Mouse (Mus musculus) spleen, adult 2 months (tissue): Measurements from ENCODE around the gene Tnfaip6.
"Not testable (repeated sequence)": the region's sequence is repeated elsewhere in the genome, so short reads cannot be mapped to it uniquely, and the experiment has no call there.

Source experiments
- CTCF ChIP-seq: fragments of 200-500 bp; IDR thresholded peaks from 2 replicates; pipeline ENCODE4 v1.5.1; 2011; ENCODE audit warnings: mild to moderate bottlenecking, inconsistent platforms; ENCODE audit not compliant: insufficient read depth, insufficient read length, insufficient replicate concordance; ENCODE audit errors: extremely low read depth
- POLR2A ChIP-seq: fragments of 200-500 bp; IDR thresholded peaks from 2 replicates; pipeline ENCODE4 v1.6.1; 2011; ENCODE audit warnings: low read depth, low read length, inconsistent platforms

- TF ChIP-seq POLR2A, CTCF: not testable (repeated sequence)
Measured at GRCm38 (mm10) chr2:52011820-52012219, 26.0 kb upstream of the Tnfaip6 start.
